Mouse (Mus musculus) heart, adult 18-20 months (tissue): ENCODE measurements around the gene Bpifa5. TPM values are rescaled to one million over a fixed set of nuclear protein-coding genes. Genes with fewer than 3 reads are reported as not detected.
"Not testable (repeated sequence)": the region's sequence is repeated elsewhere in the genome, so short reads cannot be mapped to it uniquely, and the experiment has no call there.

ENCODE experiments used
- DNase-seq, 2 experiments: peaks; one replicate each; pipeline ENCODE4 v3.0.0; 2021 to 2022; ENCODE audit warnings: mixed read lengths in 1 of 2
- long read RNA-seq, 2 experiments: library from polyadenylated mRNA; stranded (forward); transcript quantifications; one replicate each; pipeline ENCODE4 v2.0.0; 2021
- total RNA-seq, 2 experiments: library from RNA; stranded (reverse); gene quantifications; 2 replicates each; pipeline ENCODE4 v1.2.3; 2021

The Bpifa5 gene
- total RNA-seq, result not detected
- long read RNA-seq, experiment 1, result 0 reads
- long read RNA-seq, experiment 2, result 0 reads

- DNase-seq, result no peak
Measured at GRCm38 (mm10) chr2:154162307-154162706, at the start of gene Bpifa5. TSS of gene Bpifa5 (plus strand) at chr2:154162607.

GRCm38 (mm10) chr2:154117381-154117780 lies 45.0 kb upstream of the Bpifa5 start:
- no peak for DNase-seq

- no peak for DNase-seq
Measured at GRCm38 (mm10) chr2:154130120-154130519, 32.3 kb upstream of the Bpifa5 start, which contains the start of gene Bpifa3. TSS of gene Bpifa3 (plus strand) at chr2:154130336.

GRCm38 (mm10) chr2:154142580-154142979 lies 19.8 kb upstream of the Bpifa5 start, which contains the start of gene Bpifa1:
TSS of gene Bpifa1 (plus strand) at chr2:154142880.
- no peak for DNase-seq

- DNase-seq, result no peak
Measured at GRCm38 (mm10) chr2:154143735-154144134, 18.7 kb upstream of the Bpifa5 start.

DNA sequence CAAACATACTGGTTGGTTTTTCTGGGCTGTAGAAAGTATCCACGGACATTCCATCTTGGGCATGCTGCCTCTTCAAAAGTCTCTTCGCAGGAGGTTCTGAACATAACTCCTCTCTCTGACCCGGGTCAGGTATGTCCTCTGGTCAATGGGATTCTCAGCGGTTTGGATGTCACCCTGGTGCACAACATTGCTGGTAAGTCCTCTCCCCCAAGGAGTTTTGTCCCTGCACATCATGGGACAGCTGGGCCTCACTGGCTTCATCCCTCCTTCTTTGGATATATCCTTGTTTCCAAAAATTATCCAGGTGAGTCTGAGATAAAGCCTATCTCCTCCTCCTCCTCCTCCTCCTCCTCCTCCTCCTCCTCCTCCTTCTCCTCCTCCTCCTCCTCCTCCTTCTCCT lies 14.9 kb upstream of the Bpifa5 start:
- DNase-seq, result no peak

DNA sequence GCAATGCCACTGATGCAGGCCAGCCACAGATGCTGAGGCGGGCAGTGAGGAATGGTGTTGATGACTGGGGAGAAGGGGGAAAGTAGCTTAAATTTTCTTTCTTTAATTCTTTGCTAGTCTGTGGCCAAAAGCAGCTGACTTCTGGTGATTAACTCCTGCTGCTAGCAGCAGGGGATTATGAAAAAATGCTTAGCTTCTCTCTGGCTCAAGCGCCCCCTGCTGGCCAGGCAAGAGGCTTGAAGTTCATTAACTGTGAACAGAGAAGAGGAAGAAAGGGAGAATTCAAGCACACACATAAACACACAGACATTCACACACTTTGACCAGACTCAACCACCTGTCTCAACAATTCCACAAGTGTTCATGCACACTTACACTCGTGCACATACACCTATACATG lies 4.0 kb upstream of the Bpifa5 start:
- DNase-seq, result peak in 1 of 2 experiments; percentile 21

- DNase-seq, result no peak
Measured at GRCm38 (mm10) chr2:154163306-154163705, 899 bp downstream of the Bpifa5 start.

DNA sequence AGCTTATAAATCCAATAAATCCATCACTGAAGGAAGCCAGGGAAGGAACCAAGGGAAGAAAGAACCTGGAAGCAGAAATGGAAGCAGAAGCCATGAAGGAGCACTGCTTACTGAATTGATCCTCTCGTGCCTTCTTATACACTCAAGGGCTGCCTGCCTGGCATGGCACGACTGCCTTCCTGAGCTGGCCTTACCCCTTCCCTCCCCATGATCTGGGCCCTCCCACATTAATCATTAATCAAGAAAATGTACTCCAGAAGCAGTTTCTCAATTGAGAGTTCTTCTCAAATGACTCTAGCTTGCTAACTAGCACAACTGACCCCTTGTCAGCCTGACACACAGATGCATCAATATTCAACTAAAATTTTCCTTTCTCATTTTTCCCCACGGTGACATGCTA lies 6.8 kb downstream of the Bpifa5 start:
- no peak for DNase-seq

DNA sequence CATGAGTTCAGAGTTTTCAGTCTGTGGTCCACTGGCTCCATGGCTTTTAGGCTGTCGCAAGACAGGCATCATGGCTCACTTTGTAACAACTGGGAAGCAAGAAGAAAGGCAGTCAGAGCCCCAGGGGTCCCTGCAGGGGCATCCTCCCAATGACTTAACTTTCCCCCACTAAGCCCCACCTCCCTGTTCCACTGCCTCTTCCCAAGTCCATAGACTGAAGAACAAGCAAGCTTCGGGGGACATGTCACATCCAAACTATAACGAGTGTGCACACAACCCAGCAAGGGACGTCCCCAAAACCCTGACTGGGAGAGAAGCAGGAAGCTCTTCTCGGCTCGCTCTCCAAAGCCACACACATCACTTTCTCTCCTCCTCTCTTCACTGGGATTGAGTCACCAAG lies 9.2 kb downstream of the Bpifa5 start:
- DNase-seq, result no peak

- peak in 1 of 2 experiments; percentile 51 for DNase-seq
Measured at GRCm38 (mm10) chr2:154173313-154173712, 10.9 kb downstream of the Bpifa5 start.

DNA sequence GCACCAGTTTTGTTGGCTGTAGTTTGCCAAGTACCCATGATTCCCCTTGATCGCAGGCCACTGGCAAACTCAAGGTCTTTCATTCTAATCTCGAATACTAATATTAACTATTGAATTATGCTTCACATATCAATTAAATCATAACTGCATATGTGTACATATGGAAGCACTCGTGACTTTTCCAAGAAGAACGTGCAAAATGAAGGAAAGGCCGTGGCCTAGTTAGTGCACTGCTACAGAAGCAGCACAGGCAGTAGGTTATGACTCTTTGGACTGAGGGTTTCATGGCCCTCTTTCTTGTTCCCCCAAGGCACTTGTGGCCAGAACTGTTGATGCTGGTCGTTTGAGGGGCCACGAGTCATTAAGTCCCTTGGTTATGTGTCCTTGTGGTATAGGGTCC lies 19.5 kb downstream of the Bpifa5 start:
- not testable (repeated sequence) for DNase-seq

DNA sequence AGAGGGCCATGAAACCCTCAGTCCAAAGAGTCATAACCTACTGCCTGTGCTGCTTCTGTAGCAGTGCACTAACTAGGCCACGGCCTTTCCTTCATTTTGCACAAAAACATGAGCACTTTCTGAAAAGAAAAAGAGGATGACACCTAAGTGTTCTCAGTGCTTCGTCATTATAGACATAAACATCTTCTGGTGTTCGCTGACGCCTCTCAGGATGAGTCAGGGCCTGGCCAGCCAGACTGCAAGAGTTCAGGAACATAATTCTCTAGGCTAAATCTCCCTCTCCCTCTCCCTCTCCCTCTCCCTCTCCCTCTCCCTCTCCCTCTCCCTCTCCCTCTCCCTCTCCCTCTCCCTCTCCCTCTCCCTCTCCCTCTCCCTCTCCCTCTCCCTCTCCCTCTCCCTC lies 20.7 kb downstream of the Bpifa5 start:
- DNase-seq, result not testable (repeated sequence)

- no peak for DNase-seq
Measured at GRCm38 (mm10) chr2:154185319-154185718, 22.9 kb downstream of the Bpifa5 start.

- DNase-seq, result no peak
Measured at GRCm38 (mm10) chr2:154185748-154186147, 23.3 kb downstream of the Bpifa5 start.

- no peak for DNase-seq
Measured at GRCm38 (mm10) chr2:154187468-154187867, 25.1 kb downstream of the Bpifa5 start.

DNA sequence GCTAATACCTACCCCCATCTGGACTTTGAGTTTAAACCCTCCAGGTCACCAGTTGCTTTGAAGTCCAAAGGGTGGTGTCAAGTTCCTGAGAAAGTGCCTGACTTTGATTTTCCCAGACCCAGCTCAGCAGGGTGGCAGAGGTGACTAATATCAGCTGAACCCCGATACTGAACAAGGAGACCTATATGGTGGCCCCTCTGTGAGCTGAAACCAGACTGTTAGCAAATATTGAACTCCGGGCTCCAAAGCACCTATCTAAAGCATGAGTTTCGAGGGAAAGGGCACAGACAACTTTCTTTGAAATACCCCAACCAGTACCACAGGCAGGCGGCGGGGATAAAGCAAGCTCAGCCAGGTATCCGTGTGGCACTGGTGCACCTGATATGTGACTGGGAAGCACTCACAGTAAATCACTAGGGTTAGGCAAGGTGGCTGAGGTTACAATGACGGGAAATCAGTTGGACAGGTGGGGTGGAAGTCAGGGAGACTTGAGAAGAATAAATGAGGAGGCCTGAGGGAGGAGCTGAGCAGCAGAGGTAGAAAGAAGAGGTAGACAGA lies 27.5 kb downstream of the Bpifa5 start:
- no peak for DNase-seq

DNA sequence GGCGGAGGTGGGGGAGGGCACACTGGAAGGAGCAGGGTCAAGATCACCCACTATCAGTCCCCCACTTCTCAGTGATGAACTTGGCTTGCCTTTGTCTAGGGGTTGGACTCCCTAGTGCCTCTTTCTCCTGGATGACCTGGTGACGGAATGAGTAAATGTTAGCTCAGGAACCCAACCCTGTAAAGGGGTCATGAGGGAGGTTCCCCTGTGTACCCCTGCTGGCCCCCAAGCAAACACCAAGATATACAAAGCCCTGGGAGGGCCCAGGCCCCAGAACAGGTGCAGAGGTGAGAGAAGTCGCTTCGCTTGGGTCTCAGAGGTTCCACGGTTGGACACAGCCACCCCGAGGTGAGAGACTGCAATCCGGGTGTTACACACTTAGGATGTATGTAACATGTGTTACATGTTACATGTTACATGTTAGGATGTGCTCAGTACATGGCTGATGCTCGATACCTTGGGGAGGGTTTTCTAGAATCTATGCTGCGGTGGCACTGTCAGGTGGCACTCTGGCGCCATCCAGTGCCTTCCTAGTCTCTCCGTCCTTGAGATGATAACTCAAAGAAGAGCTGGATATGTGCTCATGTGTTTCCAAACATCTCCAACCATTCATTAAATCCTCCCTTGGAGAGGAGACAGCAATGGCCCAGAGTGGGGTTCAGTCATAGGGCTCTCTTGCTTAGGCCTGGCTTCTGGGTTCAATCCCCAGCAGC lies 28.3 kb downstream of the Bpifa5 start, which contains the start of gene Bpifb1:
Gene Bpifb1, plus strand, starts transcription at position 273 of the 713 bp plus-strand sequence.
- DNase-seq, result no peak

GRCm38 (mm10) chr2:154192141-154192540 lies 29.7 kb downstream of the Bpifa5 start:
- peak in 1 of 2 experiments; percentile 32 for DNase-seq

- no peak for DNase-seq
Measured at GRCm38 (mm10) chr2:154193071-154193470, 30.7 kb downstream of the Bpifa5 start.

DNA sequence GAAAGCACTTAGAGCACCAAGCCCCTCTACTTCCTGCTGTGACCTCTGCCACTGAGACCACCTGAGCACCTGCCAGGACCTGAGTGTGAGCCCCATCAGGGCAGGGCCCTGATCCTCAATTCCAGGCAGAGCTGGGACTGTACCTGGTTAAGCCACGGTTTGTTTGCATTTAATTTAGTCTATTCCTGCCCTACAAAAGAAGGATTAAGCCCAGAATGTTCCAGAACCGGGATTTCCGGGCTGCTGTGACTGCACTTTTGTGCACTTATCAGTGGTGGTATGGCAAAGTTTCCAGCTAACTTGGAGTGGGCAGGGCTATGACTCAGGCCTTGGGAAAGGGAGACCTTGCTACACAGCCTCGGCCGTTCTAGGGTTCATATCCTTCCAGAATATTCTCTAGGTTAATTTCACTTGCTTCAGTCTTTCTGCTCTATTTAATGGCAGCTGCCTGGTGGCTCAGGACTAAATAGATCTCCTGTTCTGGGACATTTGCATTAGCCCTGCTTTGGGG lies 31.6 kb downstream of the Bpifa5 start:
- peak in 1 of 2 experiments; percentile 13 for DNase-seq

DNA sequence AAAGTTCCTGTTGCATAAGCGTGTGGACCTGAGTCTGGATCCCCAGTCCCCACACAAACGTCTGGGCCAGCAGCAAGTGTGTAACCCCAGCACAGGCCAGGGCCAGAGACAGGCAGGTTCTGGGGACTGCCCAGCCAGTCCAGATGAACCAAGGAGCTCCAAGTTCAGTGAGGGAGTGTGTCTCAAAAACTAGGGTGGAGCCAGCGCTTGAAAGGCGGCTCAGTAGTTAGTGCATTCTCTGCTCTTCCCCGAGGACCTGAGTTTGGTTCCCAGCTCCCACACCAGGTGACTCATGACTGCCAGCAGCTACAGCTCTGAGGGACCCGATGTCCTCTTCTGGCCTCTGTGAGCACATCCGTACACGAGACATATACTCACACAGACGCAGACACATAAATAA lies 34.6 kb downstream of the Bpifa5 start:
- DNase-seq, result no peak

DNA sequence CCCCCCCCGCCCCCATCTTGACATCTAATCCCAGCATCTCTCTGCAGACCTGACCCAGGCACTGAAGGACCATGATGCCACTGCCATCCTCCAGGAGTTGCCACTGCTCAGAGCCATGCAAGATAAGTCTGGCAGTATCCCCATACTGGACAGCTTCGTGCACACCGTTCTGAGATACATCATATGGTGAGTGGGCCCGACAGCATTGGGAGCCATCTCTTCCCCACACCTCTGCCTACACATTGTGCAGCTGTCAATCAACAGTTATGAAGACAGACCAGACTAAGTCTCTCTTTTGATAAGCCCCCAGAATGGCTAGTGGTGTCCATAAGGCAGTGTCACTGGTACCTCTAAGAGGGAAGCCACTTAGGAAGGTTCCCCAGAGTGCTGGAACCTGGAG lies 42.2 kb downstream of the Bpifa5 start:
- no peak for DNase-seq

- DNase-seq, result peak; percentile 78
Measured at GRCm38 (mm10) chr2:154206908-154207307, 44.5 kb downstream of the Bpifa5 start.
